Mouse (Mus musculus): ENCODE measurements around the gene Ptpn21.

DNA sequence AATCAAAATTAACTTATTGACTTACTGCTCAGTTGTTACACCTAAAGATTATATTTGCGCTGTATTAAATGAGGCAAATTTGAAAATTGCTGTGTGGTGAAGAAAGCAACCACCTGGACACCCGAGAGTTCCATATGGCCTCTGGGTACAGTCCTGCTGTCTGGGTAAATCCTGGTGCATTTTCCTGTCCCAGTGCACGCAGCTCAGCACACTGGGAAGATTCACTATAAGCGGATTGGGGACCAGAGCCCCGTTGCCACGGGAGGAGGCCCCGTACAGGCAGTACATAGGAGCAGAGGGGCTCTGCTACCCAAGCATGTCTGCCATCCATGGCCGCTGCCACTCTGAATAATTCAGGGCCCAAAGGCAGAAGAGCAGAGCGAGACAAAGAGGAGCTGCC is 35.6 kb downstream of the Ptpn21 start:
- TF ChIP-seq CTCF (IDR thresholded peaks at IDR 0.05; ENCODE audit: low read depth): no peak
- no peak for TF ChIP-seq EP300 (IDR thresholded peaks at IDR 0.05; ENCODE audit: low read depth)
